Mouse (Mus musculus): ENCODE data around the gene Crybg3. TPM values are rescaled to one million over a fixed set of nuclear protein-coding genes. Genes with fewer than 3 reads are reported as not detected.

The Crybg3 gene
- polyA plus RNA-seq, 1 experiment from 2014 or later: 5.0 TPM

GRCm38 (mm10) chr16:59586276-59586675 is 14.5 kb downstream of the Crybg3 start:
- 34% methylated on average over 6 of the region's 6 CpGs for WGBS
- Histone ChIP-seq H3K9ac (ENCODE audit: low read depth, low read length) (no peak overlapping the region), H3K4me1 (ENCODE audit: control insufficient read depth, insufficient read depth, low read length) (no peaks in the 10 kb centered on the region), H3K4me2 (ENCODE audit: low read depth, low read length) (no peak overlapping the region), H3K27me3 (replicated peaks; ENCODE audit: control insufficient read depth, insufficient read depth, low read length) (no peaks in the 10 kb centered on the region), H3K4me3 (ENCODE audit: low read length) (no peak overlapping the region), H3K36me3 (ENCODE audit: control insufficient read depth, insufficient read depth, low read length) (no peaks in the 10 kb centered on the region), H3K9me3 (ENCODE audit: control insufficient read depth, low read length) (no peaks in the 10 kb centered on the region), H3K27ac (ENCODE audit: low read length) (no peak overlapping the region)
- ATAC-seq: no peak

GRCm38 (mm10) chr16:59585706-59586244 is 15.0 kb downstream of the Crybg3 start:
- ATAC-seq: no peak
- Histone ChIP-seq H3K4me2 (ENCODE audit: low read depth, low read length) (no peak overlapping the region), H3K27ac (ENCODE audit: low read length) (no peak overlapping the region), H3K36me3 (ENCODE audit: control insufficient read depth, insufficient read depth, low read length) (no peaks in the 10 kb centered on the region), H3K27me3 (replicated peaks; ENCODE audit: control insufficient read depth, insufficient read depth, low read length) (no peaks in the 10 kb centered on the region), H3K9ac (ENCODE audit: low read depth, low read length) (no peak overlapping the region), H3K9me3 (ENCODE audit: control insufficient read depth, low read length) (no peaks in the 10 kb centered on the region), H3K4me3 (ENCODE audit: low read length) (no peak overlapping the region), H3K4me1 (ENCODE audit: control insufficient read depth, insufficient read depth, low read length) (no peaks in the 10 kb centered on the region)
- WGBS: 86% methylated on average over 4 of the region's 4 CpGs

GRCm38 (mm10) chr16:59583515-59583914 is 17.3 kb downstream of the Crybg3 start:
- Histone ChIP-seq H3K9me3 (ENCODE audit: control insufficient read depth, low read length) (no peaks in the 10 kb centered on the region), H3K4me1 (ENCODE audit: control insufficient read depth, insufficient read depth, low read length) (no peaks in the 10 kb centered on the region), H3K4me2 (ENCODE audit: low read depth, low read length) (no peak overlapping the region), H3K36me3 (ENCODE audit: control insufficient read depth, insufficient read depth, low read length) (no peaks in the 10 kb centered on the region), H3K27ac (ENCODE audit: low read length) (no peak overlapping the region), H3K4me3 (ENCODE audit: low read length) (no peak overlapping the region), H3K9ac (ENCODE audit: low read depth, low read length) (no peak overlapping the region), H3K27me3 (replicated peaks; ENCODE audit: control insufficient read depth, insufficient read depth, low read length) (no peaks in the 10 kb centered on the region)
- WGBS: 84% methylated on average over 5 of the region's 5 CpGs
- ATAC-seq: no peak

- no peaks in the 10 kb centered on the region for H3K4me1 ChIP-seq (ENCODE audit: control insufficient read depth, insufficient read depth, low read length)
- no peak for ATAC-seq
- no peak overlapping the region for H3K4me2 ChIP-seq (ENCODE audit: low read depth, low read length)
- H3K9me3 ChIP-seq (ENCODE audit: control insufficient read depth, low read length): no peaks in the 10 kb centered on the region
- no peak overlapping the region for H3K27ac ChIP-seq (ENCODE audit: low read length)
- no peak overlapping the region for H3K4me3 ChIP-seq (ENCODE audit: low read length)
- H3K27me3 ChIP-seq (replicated peaks; ENCODE audit: control insufficient read depth, insufficient read depth, low read length): no peaks in the 10 kb centered on the region
- no peaks in the 10 kb centered on the region for H3K36me3 ChIP-seq (ENCODE audit: control insufficient read depth, insufficient read depth, low read length)
- WGBS: 83% methylated on average over 8 of the region's 8 CpGs
- no peak overlapping the region for H3K9ac ChIP-seq (ENCODE audit: low read depth, low read length)
Measured at GRCm38 (mm10) chr16:59579237-59579636, 21.5 kb downstream of the Crybg3 start.

- no peaks in the 10 kb centered on the region for H3K36me3 ChIP-seq (ENCODE audit: control insufficient read depth, insufficient read depth, low read length)
- no peaks in the 10 kb centered on the region for H3K9me3 ChIP-seq (ENCODE audit: control insufficient read depth, low read length)
- H3K4me3 ChIP-seq (ENCODE audit: low read length): no peak overlapping the region
- H3K4me1 ChIP-seq (ENCODE audit: control insufficient read depth, insufficient read depth, low read length): no peaks in the 10 kb centered on the region
- no peak overlapping the region for H3K9ac ChIP-seq (ENCODE audit: low read depth, low read length)
- 87% methylated on average over 11 of the region's 11 CpGs for WGBS
- ATAC-seq: no peak
- no peak overlapping the region for H3K27ac ChIP-seq (ENCODE audit: low read length)
- no peak overlapping the region for H3K4me2 ChIP-seq (ENCODE audit: low read depth, low read length)
- no peaks in the 10 kb centered on the region for H3K27me3 ChIP-seq (replicated peaks; ENCODE audit: control insufficient read depth, insufficient read depth, low read length)
Measured at GRCm38 (mm10) chr16:59573961-59574360, 26.8 kb downstream of the Crybg3 start.

- Histone ChIP-seq H3K9ac (ENCODE audit: low read depth, low read length) (no peak overlapping the region), H3K27me3 (replicated peaks; ENCODE audit: control insufficient read depth, insufficient read depth, low read length) (no peaks in the 10 kb centered on the region), H3K9me3 (ENCODE audit: control insufficient read depth, low read length) (no peaks in the 10 kb centered on the region), H3K36me3 (ENCODE audit: control insufficient read depth, insufficient read depth, low read length) (no peaks in the 10 kb centered on the region), H3K4me1 (ENCODE audit: control insufficient read depth, insufficient read depth, low read length) (no peaks in the 10 kb centered on the region), H3K27ac (ENCODE audit: low read length) (no peak overlapping the region), H3K4me3 (ENCODE audit: low read length) (no peak overlapping the region), H3K4me2 (ENCODE audit: low read depth, low read length) (no peak overlapping the region)
- 78% methylated on average over 3 of the region's 3 CpGs for WGBS
- no peak for ATAC-seq
Measured at GRCm38 (mm10) chr16:59572685-59573084, 28.1 kb downstream of the Crybg3 start.

GRCm38 (mm10) chr16:59570807-59571206 is 30.0 kb downstream of the Crybg3 start:
- no peaks in the 10 kb centered on the region for H3K36me3 ChIP-seq (ENCODE audit: control insufficient read depth, insufficient read depth, low read length)
- H3K27me3 ChIP-seq (replicated peaks; ENCODE audit: control insufficient read depth, insufficient read depth, low read length): no peaks in the 10 kb centered on the region
- no peak overlapping the region for H3K9ac ChIP-seq (ENCODE audit: low read depth, low read length)
- H3K27ac ChIP-seq (ENCODE audit: low read length): no peak overlapping the region
- H3K4me3 ChIP-seq (ENCODE audit: low read length): no peak overlapping the region
- WGBS: 94% methylated on average over 8 of the region's 8 CpGs
- no peaks in the 10 kb centered on the region for H3K4me1 ChIP-seq (ENCODE audit: control insufficient read depth, insufficient read depth, low read length)
- no peaks in the 10 kb centered on the region for H3K9me3 ChIP-seq (ENCODE audit: control insufficient read depth, low read length)
- H3K4me2 ChIP-seq (ENCODE audit: low read depth, low read length): no peak overlapping the region
- ATAC-seq: no peak

GRCm38 (mm10) chr16:59569837-59570236 is 30.9 kb downstream of the Crybg3 start:
- no peak for ATAC-seq
- H3K4me2 ChIP-seq (ENCODE audit: low read depth, low read length): no peak overlapping the region
- H3K27ac ChIP-seq (ENCODE audit: low read length): no peak overlapping the region
- H3K4me1 ChIP-seq (ENCODE audit: control insufficient read depth, insufficient read depth, low read length): no peaks in the 10 kb centered on the region
- H3K27me3 ChIP-seq (replicated peaks; ENCODE audit: control insufficient read depth, insufficient read depth, low read length): no peaks in the 10 kb centered on the region
- WGBS: 66% methylated on average over 8 of the region's 8 CpGs
- no peak overlapping the region for H3K4me3 ChIP-seq (ENCODE audit: low read length)
- H3K9ac ChIP-seq (ENCODE audit: low read depth, low read length): no peak overlapping the region
- H3K9me3 ChIP-seq (ENCODE audit: control insufficient read depth, low read length): no peaks in the 10 kb centered on the region
- H3K36me3 ChIP-seq (ENCODE audit: control insufficient read depth, insufficient read depth, low read length): no peaks in the 10 kb centered on the region

- no peak overlapping the region for H3K27ac ChIP-seq (ENCODE audit: low read length)
- ATAC-seq: no peak
- no peaks in the 10 kb centered on the region for H3K36me3 ChIP-seq (ENCODE audit: control insufficient read depth, insufficient read depth, low read length)
- no peak overlapping the region for H3K9ac ChIP-seq (ENCODE audit: low read depth, low read length)
- no peak overlapping the region for H3K4me2 ChIP-seq (ENCODE audit: low read depth, low read length)
- 48% methylated on average over 9 of the region's 10 CpGs for WGBS
- no peaks in the 10 kb centered on the region for H3K27me3 ChIP-seq (replicated peaks; ENCODE audit: control insufficient read depth, insufficient read depth, low read length)
- H3K4me1 ChIP-seq (ENCODE audit: control insufficient read depth, insufficient read depth, low read length): no peaks in the 10 kb centered on the region
- no peak overlapping the region for H3K4me3 ChIP-seq (ENCODE audit: low read length)
- H3K9me3 ChIP-seq (ENCODE audit: control insufficient read depth, low read length): no peaks in the 10 kb centered on the region
Measured at GRCm38 (mm10) chr16:59567721-59568381, 32.9 kb downstream of the Crybg3 start.

GRCm38 (mm10) chr16:59566437-59566836 is 34.3 kb downstream of the Crybg3 start:
- no peaks in the 10 kb centered on the region for H3K4me1 ChIP-seq (ENCODE audit: control insufficient read depth, insufficient read depth, low read length)
- no peaks in the 10 kb centered on the region for H3K36me3 ChIP-seq (ENCODE audit: control insufficient read depth, insufficient read depth, low read length)
- H3K27ac ChIP-seq (ENCODE audit: low read length): no peak overlapping the region
- H3K27me3 ChIP-seq (replicated peaks; ENCODE audit: control insufficient read depth, insufficient read depth, low read length): no peaks in the 10 kb centered on the region
- no peak for ATAC-seq
- no peak overlapping the region for H3K9ac ChIP-seq (ENCODE audit: low read depth, low read length)
- no peak overlapping the region for H3K4me3 ChIP-seq (ENCODE audit: low read length)
- no peaks in the 10 kb centered on the region for H3K9me3 ChIP-seq (ENCODE audit: control insufficient read depth, low read length)
- H3K4me2 ChIP-seq (ENCODE audit: low read depth, low read length): no peak overlapping the region
- WGBS: 77% methylated on average over 4 of the region's 4 CpGs
